Mouse (Mus musculus) liver, adult 2 months (tissue): ENCODE measurements around the gene Inpp4b. TPM values are rescaled to one million over a fixed set of nuclear protein-coding genes. Genes with fewer than 3 reads are reported as not detected.
A peak's percentile ranks its signal among the peaks of the same experiment; 100 is the strongest.

ENCODE experiments used
- DNase-seq: peaks from one replicate; pipeline ENCODE4 v3.0.0-alpha.2; 2011; ENCODE audit warnings: low read depth, low spot score; ENCODE audit errors: extremely low read depth
- H3K27ac ChIP-seq: fragments of 200-500 bp; replicated peaks from 2 replicates; pipeline ENCODE4 v1.5.1; 2012; ENCODE audit warnings: low read depth, mild to moderate bottlenecking, control low read depth, inconsistent platforms, low read length; ENCODE audit not compliant: insufficient read depth
- H3K27me3 ChIP-seq: fragments of 200-500 bp; 2 replicates; pipeline ENCODE4 v1.6.1; 2012; ENCODE audit warnings: mild to moderate bottlenecking, moderate library complexity, low read length, inconsistent platforms; ENCODE audit not compliant: control insufficient read depth, insufficient read depth
- H3K36me3 ChIP-seq: fragments of 200-500 bp; 2 replicates; pipeline ENCODE4 v1.6.1; 2012; ENCODE audit warnings: low read length, inconsistent platforms; ENCODE audit not compliant: control insufficient read depth, insufficient read depth
- H3K4me1 ChIP-seq: fragments of 200-500 bp; 2 replicates; pipeline ENCODE4 v1.6.1; 2011; ENCODE audit warnings: low read length; ENCODE audit not compliant: control insufficient read depth, insufficient read depth
- H3K4me3 ChIP-seq: fragments of 200-500 bp; 2 replicates; pipeline ENCODE4 v1.5.1; 2011; ENCODE audit warnings: low read depth, mild to moderate bottlenecking, control low read depth, low read length, moderate library complexity; ENCODE audit not compliant: insufficient read depth
- H3K79me2 ChIP-seq: fragments of 200-500 bp; 2 replicates; pipeline ENCODE4 v1.6.1; 2012; ENCODE audit warnings: inconsistent platforms, mild to moderate bottlenecking, low read length, moderate library complexity; ENCODE audit not compliant: control insufficient read depth, insufficient read depth
- H3K9ac ChIP-seq: fragments of 200-500 bp; 2 replicates; pipeline ENCODE4 v1.6.1; 2012; ENCODE audit warnings: low read depth, mild to moderate bottlenecking, control low read depth, inconsistent platforms, low read length
- CTCF ChIP-seq: fragments of 200-500 bp; IDR thresholded peaks from 2 replicates; pipeline ENCODE4 v1.5.1; 2011; ENCODE audit warnings: low read depth, low read length, control low read depth
- POLR2A ChIP-seq: fragments of 200-500 bp; IDR thresholded peaks from 2 replicates; pipeline ENCODE4 v1.6.1; 2011; ENCODE audit warnings: low read length, control low read depth; ENCODE audit not compliant: insufficient read depth; ENCODE audit errors: extremely low read depth
- WGBS: fragments of 180-500 bp; shearing (Covaris S2); methylation state at CpG from one replicate; pipeline ENCODE4 v1.1.7; 2018; 5-methylcytosine and 5-hydroxymethylcytosine counted together
- polyA plus RNA-seq: library from polyadenylated mRNA; depleted of rRNA; stranded (reverse); fragments of >200 nt; gene quantifications from 2 replicates; pipeline ENCODE4 v1.2.3, GENCODE M21; 2012
- total RNA-seq: library from RNA; depleted of rRNA; stranded (reverse); fragments of >200 nt; gene quantifications from 2 replicates; pipeline ENCODE4 v1.2.3, GENCODE M21; 2014

The Inpp4b gene
- total and polyA plus RNA-seq, 2 experiments, result 0.20 to 3.6 TPM

DNA sequence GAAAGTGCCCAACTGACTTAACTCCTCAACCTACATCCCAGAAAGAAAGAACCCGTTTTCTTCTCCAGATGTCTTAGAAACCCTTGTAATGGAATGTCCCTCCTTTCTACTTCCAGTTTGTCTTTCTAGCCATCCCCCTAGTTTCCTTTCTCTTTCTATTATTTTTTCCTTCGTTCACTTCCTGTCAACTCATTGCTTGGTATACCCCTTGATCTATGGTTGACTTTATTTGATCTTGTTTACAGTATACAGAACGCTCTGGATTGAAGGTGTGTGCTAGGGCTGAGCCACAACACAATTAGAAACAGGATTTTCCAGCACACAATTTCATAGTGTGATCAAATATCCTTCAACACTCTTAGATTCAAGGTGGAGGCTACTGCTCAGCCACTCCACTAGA lies 400.7 kb downstream of the Inpp4b start:
- H3K9ac ChIP-seq, result no peak overlapping the region
- no peak for TF ChIP-seq CTCF
- no peak for TF ChIP-seq POLR2A
- H3K27ac ChIP-seq, result no peak overlapping the region
- H3K79me2 ChIP-seq, result no peaks in the 10 kb centered on the region
- no peaks in the 10 kb centered on the region for H3K4me1 ChIP-seq
- no peaks in the 10 kb centered on the region for H3K27me3 ChIP-seq
- H3K36me3 ChIP-seq, result no peaks in the 10 kb centered on the region
- no peak for DNase-seq
- H3K4me3 ChIP-seq, result no peak overlapping the region
- WGBS, result 77% methylated on average over 3 of the region's 3 CpGs

DNA sequence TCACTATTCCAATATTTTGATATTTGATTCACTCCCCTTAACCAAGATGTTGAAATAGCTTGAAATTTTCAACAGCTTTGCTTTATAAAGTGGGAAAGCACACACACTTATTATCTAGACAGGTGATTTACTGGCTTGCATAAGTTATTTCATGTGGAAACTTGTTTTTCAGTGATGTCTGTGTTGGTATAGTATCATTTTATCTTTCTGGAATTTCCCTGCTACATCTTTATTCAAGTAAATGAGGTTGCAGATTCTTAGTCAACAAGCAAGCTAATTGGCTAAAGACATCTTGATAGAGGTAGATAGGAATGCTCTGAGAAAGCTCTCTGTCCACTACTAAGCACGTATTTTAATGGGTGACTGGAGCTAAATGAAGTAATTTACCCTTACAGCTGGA lies 403.1 kb downstream of the Inpp4b start:
- no peak overlapping the region for H3K9ac ChIP-seq
- no peak for TF ChIP-seq POLR2A
- no peak for TF ChIP-seq CTCF
- no peak overlapping the region for H3K4me3 ChIP-seq
- no peaks in the 10 kb centered on the region for H3K27me3 ChIP-seq
- H3K79me2 ChIP-seq, result no peaks in the 10 kb centered on the region
- 67% methylated on average over 1 of the region's 1 CpGs for WGBS
- DNase-seq, result no peak
- no peak overlapping the region for H3K27ac ChIP-seq
- no peaks in the 10 kb centered on the region for H3K36me3 ChIP-seq
- H3K4me1 ChIP-seq, result no peaks in the 10 kb centered on the region

DNA sequence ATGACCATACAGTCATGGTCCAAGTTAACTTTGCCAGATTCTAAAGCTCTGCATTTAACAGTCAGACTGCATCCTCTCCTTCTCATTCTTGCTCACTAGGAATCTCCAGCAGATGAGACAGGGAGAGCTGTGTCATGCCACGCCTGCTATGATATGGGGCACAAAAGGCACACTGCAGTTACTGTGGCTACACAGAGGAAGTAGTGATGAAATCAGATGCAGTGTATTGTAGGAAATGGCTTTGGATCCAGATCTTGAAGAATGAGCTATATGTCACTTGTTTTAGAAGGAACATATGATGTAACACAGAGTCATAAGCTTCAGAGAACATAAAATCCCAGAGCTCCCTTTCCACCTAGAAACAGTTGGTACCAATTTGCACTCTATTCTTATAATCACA lies 408.8 kb downstream of the Inpp4b start:
- DNase-seq, result no peak
- no peaks in the 10 kb centered on the region for H3K36me3 ChIP-seq
- no peaks in the 10 kb centered on the region for H3K79me2 ChIP-seq
- no peak overlapping the region for H3K4me3 ChIP-seq
- no peak overlapping the region for H3K9ac ChIP-seq
- H3K4me1 ChIP-seq, result no peaks in the 10 kb centered on the region
- TF ChIP-seq CTCF, result no peak
- no peak for TF ChIP-seq POLR2A
- H3K27ac ChIP-seq, result no peak overlapping the region
- WGBS, result 74% methylated on average over 1 of the region's 1 CpGs
- H3K27me3 ChIP-seq, result no peaks in the 10 kb centered on the region

DNA sequence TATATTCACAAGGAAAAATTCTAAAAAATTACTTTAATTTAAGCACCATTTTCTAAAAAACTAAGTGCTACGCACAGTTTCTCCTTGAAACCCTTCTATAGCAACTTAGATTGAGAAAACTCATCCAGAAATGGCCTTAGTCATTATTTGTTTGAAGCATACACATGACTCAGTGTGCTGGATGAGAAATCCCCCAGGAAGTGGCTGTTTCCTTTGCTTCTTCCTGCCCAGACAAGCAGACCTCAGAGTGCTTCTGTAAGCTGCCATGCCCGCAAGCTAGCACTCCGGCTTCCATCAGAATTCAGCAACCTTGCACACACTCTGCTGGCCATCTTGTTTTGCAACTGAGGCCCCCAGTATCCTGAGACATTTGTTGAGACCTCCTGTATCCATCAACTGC lies 414.3 kb downstream of the Inpp4b start:
- no peak overlapping the region for H3K27ac ChIP-seq
- H3K4me3 ChIP-seq, result no peak overlapping the region
- TF ChIP-seq CTCF, result no peak
- TF ChIP-seq POLR2A, result no peak
- H3K9ac ChIP-seq, result no peak overlapping the region
- H3K36me3 ChIP-seq, result no peaks in the 10 kb centered on the region
- H3K4me1 ChIP-seq, result no peaks in the 10 kb centered on the region
- WGBS, result 74% methylated on average over 3 of the region's 3 CpGs
- no peaks in the 10 kb centered on the region for H3K79me2 ChIP-seq
- DNase-seq, result peak; percentile 12
- no peaks in the 10 kb centered on the region for H3K27me3 ChIP-seq

DNA sequence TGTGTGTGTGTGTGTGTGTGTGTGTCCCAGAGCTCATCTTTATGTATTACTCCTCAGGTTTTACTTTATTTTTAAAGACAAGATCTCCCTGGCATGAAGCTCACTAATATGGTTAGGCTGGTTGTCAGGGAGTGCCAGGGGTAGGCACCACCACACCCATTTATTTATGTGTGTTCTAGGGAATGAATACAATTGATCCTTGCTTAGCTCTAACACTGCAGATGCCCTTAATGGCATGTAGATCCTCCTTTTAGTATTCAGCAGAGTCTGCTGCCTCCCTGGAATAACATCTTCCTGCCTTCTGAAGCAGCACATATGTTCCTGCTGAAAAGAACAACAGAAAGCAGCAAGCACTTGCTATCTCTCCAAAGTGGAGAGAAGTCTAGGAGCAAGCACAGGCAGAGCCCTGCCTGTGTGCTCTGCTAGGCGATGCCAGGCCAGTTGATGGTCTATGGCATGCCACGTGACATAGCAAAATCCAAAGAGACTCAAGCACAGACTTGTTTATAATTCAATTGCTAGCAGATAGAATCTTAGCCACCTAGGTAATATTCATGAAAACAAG lies 415.3 kb downstream of the Inpp4b start:
- Histone ChIP-seq H3K36me3 (no peaks in the 10 kb centered on the region), H3K4me3 (no peak overlapping the region), H3K9ac (no peak overlapping the region), H3K79me2 (no peaks in the 10 kb centered on the region), H3K27ac (no peak overlapping the region), H3K4me1 (no peaks in the 10 kb centered on the region), H3K27me3 (no peaks in the 10 kb centered on the region)
- TF ChIP-seq CTCF, result no peak
- no peak for TF ChIP-seq POLR2A
- DNase-seq, result no peak
- WGBS, result 92% methylated on average over 2 of the region's 2 CpGs

DNA sequence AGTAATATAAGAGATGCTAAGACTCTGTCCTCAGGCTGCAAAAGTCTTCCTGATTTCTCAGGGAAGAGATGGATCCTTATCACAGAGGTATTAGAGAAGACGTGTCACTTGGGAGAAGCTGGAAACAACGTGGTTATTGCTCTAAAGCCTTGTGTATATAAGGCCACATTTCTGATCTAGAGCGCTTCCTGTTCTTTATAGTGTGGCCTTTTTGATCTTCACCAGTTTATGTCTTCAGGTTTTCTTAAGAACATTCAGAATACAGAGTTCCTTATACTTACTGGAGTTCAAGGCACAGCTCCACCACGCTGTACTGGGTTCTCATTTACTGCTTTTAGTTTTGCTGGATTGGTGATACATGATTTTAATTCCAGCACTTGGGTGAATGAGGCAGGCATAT lies 419.1 kb downstream of the Inpp4b start:
- 87% methylated on average over 4 of the region's 4 CpGs for WGBS
- H3K4me1 ChIP-seq, result no peaks in the 10 kb centered on the region
- no peaks in the 10 kb centered on the region for H3K27me3 ChIP-seq
- TF ChIP-seq CTCF, result no peak
- no peak for TF ChIP-seq POLR2A
- H3K36me3 ChIP-seq, result no peaks in the 10 kb centered on the region
- H3K79me2 ChIP-seq, result no peaks in the 10 kb centered on the region
- H3K4me3 ChIP-seq, result no peak overlapping the region
- no peak for DNase-seq
- H3K9ac ChIP-seq, result no peak overlapping the region
- no peak overlapping the region for H3K27ac ChIP-seq
